Mouse (Mus musculus) megakaryocyte-erythroid progenitor cell, adult 5-6 weeks (primary cell): ENCODE measurements at regions not wholly inside any gene's neighbourhood (a gene's known extent, or its start where the extent isn't known, plus 50 kb on each side); places are given as distances from the start of the nearest gene placed in this dataset.

ENCODE experiments used
- ATAC-seq: replicated peaks from 2 replicates; pipeline ENCODE4 v1.8.0; 2016; ENCODE audit warnings: mild to moderate bottlenecking, inconsistent platforms; ENCODE audit not compliant: severe bottlenecking, poor library complexity, low FRiP score, low TSS enrichment

- ATAC-seq: no peak
Observed at GRCm38 (mm10) chr1:61125127-61125526, 147.4 kb downstream of the Icos start.

GRCm38 (mm10) chr1:61135597-61136545, 158.1 kb downstream of the Icos start:
- ATAC-seq: no peak

GRCm38 (mm10) chr1:61137210-61137885, 159.6 kb downstream of the Icos start:
- no peak for ATAC-seq

GRCm38 (mm10) chr1:61137954-61138353, 160.2 kb downstream of the Icos start:
- no peak for ATAC-seq

GRCm38 (mm10) chr1:61139291-61139983, 161.7 kb downstream of the Icos start:
- no peak for ATAC-seq

GRCm38 (mm10) chr1:61139984-61140648, 162.4 kb downstream of the Icos start:
- no peak for ATAC-seq

- no peak for ATAC-seq
Observed at GRCm38 (mm10) chr1:61140870-61141591, 163.3 kb downstream of the Icos start.

GRCm38 (mm10) chr1:61141592-61141930, 163.8 kb downstream of the Icos start:
- ATAC-seq: no peak

GRCm38 (mm10) chr1:61141952-61142351, 164.2 kb downstream of the Icos start:
- ATAC-seq: no peak

GRCm38 (mm10) chr1:61143030-61143753, 165.5 kb downstream of the Icos start:
- no peak for ATAC-seq

- ATAC-seq: no peak
Observed at GRCm38 (mm10) chr1:61143754-61144066, 166.0 kb downstream of the Icos start.

GRCm38 (mm10) chr1:61145013-61145412, 167.3 kb downstream of the Icos start:
- ATAC-seq: no peak

GRCm38 (mm10) chr1:61145572-61145971, 167.8 kb downstream of the Icos start:
- ATAC-seq: no peak

- no peak for ATAC-seq
Observed at GRCm38 (mm10) chr1:61146222-61146723, 168.5 kb downstream of the Icos start.

- no peak for ATAC-seq
Observed at GRCm38 (mm10) chr1:61151742-61152141, 174.0 kb downstream of the Icos start.

- ATAC-seq: no peak
Observed at GRCm38 (mm10) chr1:61152157-61152556, 174.4 kb downstream of the Icos start.

GRCm38 (mm10) chr1:61154216-61154615, 176.5 kb downstream of the Icos start:
- no peak for ATAC-seq

GRCm38 (mm10) chr1:61157271-61157670, 179.5 kb downstream of the Icos start:
- no peak for ATAC-seq
